Mouse (Mus musculus) liver, adult 2 months (tissue): ENCODE results near the gene Fam111a.
"Not testable (repeated sequence)": the region's sequence is repeated elsewhere in the genome, so short reads cannot be mapped to it uniquely, and the experiment has no call there.

ENCODE experiments used
- CTCF ChIP-seq: fragments of 200-500 bp; IDR thresholded peaks from 2 replicates; pipeline ENCODE4 v1.5.1; 2011; ENCODE audit warnings: low read depth, low read length, control low read depth
- POLR2A ChIP-seq: fragments of 200-500 bp; IDR thresholded peaks from 2 replicates; pipeline ENCODE4 v1.6.1; 2011; ENCODE audit warnings: low read length, control low read depth; ENCODE audit not compliant: insufficient read depth; ENCODE audit errors: extremely low read depth

- not testable (repeated sequence) for TF ChIP-seq CTCF, POLR2A
Observed at GRCm38 (mm10) chr19:12545440-12545839, at the start of gene Fam111a.
